15 mouse cellular contexts compared by ENCODE assay signal in the genomic region with DNA sequence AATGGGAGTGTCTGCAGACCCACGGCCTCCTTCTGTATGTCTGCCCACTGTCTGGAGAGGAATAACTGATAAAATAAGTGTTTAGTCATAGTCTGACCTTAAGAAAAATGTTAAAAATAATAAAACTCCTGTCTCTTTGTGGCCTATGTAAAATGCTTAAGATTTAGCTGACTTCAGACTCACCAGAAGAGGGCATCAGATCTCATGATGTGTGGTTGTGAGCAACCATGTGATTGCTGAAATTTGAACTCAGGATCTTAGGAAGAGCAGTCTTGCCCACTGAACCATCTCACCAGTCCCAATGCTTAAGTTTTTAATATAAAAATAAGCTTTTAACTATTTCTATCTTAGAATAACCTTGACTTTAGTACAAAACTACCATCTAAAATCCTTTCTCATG. TPM values are rescaled to one million over a fixed set of nuclear protein-coding genes. Genes with fewer than 3 reads are reported as not detected.
DNase-seq lines count a peak whose midpoint lies in the region; ATAC-seq and TF ChIP-seq lines count a peak whose summit lies in the region.
"Had no signal": no experiment of that assay in that cellular context is flagged by ENCODE, and none has a peak within 500 bp of the region (broad histone marks: within the 10 kb centered on the region; RNA-seq: fewer than 3 reads in every experiment).

No protein-coding gene starts in this region.

- peak; percentile 24; the same call in 1 of the 2 replicates for ATAC-seq in megakaryocyte progenitor cell, adult 5-6 weeks (replicated peaks; ENCODE audit: poor library complexity)
- ATAC-seq: forebrain, embryonic 16.5 days had no signal

- no peaks in the 10 kb centered on the region for H3K79me2 ChIP-seq in liver, adult 2 months (ENCODE audit: control insufficient read depth, insufficient read depth, low read length)

- no peak overlapping the region for H3K27ac ChIP-seq in liver, adult 2 months (replicated peaks; ENCODE audit: insufficient read depth, low read depth, low read length)
- H3K27ac ChIP-seq: hindbrain, embryonic 13.5 days; kidney, embryonic 15.5 days had no signal

- no peak for TF ChIP-seq POLR2A in liver, adult 2 months (IDR thresholded peaks at IDR 0.05; ENCODE audit: extremely low read depth, insufficient read depth, low read length)

- peak; percentile 20 for TF ChIP-seq CTCF in liver, adult 2 months (IDR thresholded peaks at IDR 0.05; ENCODE audit: low read depth, low read length)

- H3K27me3 ChIP-seq in liver, adult 2 months (ENCODE audit: control insufficient read depth, insufficient read depth, low read length) = no peaks in the 10 kb centered on the region
- H3K27me3 ChIP-seq: hindbrain, embryonic 13.5 days; kidney, embryonic 15.5 days had no signal

- H3K4me3 ChIP-seq in liver, adult 2 months (ENCODE audit: insufficient read depth, low read depth, low read length) = no peak overlapping the region
- H3K4me3 ChIP-seq: hindbrain, embryonic 13.5 days; kidney, embryonic 15.5 days had no signal

- peaks cover 62% of the 10 kb centered on the region for H3K36me3 ChIP-seq in liver, adult 2 months (ENCODE audit: control insufficient read depth, insufficient read depth, low read length)

- DNase-seq in embryo, embryonic 10 days (ENCODE audit: low spot score) = peak; percentile 15
- DNase-seq in embryo, embryonic 11 days = no peak
- DNase-seq in liver, adult 2 months (ENCODE audit: extremely low read depth, low read depth, low spot score) = peak; percentile 31
- no peak for DNase-seq in liver
- peak; percentile 37 for DNase-seq in CD4-positive, CD25-positive, alpha-beta regulatory T cell, adult 2 months (ENCODE audit: low read depth, low spot score)
- no peak for DNase-seq in adrenal gland, postnatal 25 days
- no peak for DNase-seq in cerebellum, postnatal 25 days
- DNase-seq: adrenal gland, postnatal 36 days; cerebellum, adult 9-11 months; heart, postnatal 10 days; retina, postnatal 1 day had no signal

- no peak overlapping the region for H3K9ac ChIP-seq in liver, adult 2 months (ENCODE audit: low read depth, low read length)
- H3K9ac ChIP-seq: hindbrain, embryonic 13.5 days; kidney, embryonic 15.5 days had no signal

- WGBS in liver, adult 2 months = 98% methylated on average over 1 of the region's 1 CpGs

- no peaks in the 10 kb centered on the region for H3K4me1 ChIP-seq in liver, adult 2 months (ENCODE audit: control insufficient read depth, insufficient read depth, low read length)
- H3K4me1 ChIP-seq: hindbrain, embryonic 13.5 days; kidney, embryonic 15.5 days had no signal

RNA-seq across cellular contexts. Expression of a gene that starts 25.3 kb away (rescaled TPM):
- 250 and 268 TPM in 2 replicates for total RNA-seq in liver, adult 2 months (2014; rRNA removed)
- 146 and 159 TPM in 2 replicates for polyA plus RNA-seq in liver, adult 2 months (2012; rRNA removed)
- 612 and 668 TPM in 2 replicates for total RNA-seq in megakaryocyte progenitor cell, adult 5-6 weeks (2015)
- 469 and 501 TPM in 2 replicates for total RNA-seq in megakaryocyte progenitor cell, adult 5-6 weeks (2017)
- total RNA-seq in adrenal gland, postnatal 25 days (2021) = 315 and 361 TPM in 2 replicates

RNA-seq across cellular contexts. Expression of a gene that starts 47.8 kb away (rescaled TPM):
- 10.8 and 12.2 TPM in 2 replicates for total RNA-seq in liver, adult 2 months (2014; rRNA removed)
- 0.90 and 1.5 TPM in 2 replicates for polyA plus RNA-seq in liver, adult 2 months (2012; rRNA removed)
- 42.2 and 65.3 TPM in 2 replicates for total RNA-seq in megakaryocyte progenitor cell, adult 5-6 weeks (2015)
- total RNA-seq in megakaryocyte progenitor cell, adult 5-6 weeks (2017) = 24.7 and 37.0 TPM in 2 replicates
- 27.0 and 29.7 TPM in 2 replicates for total RNA-seq in adrenal gland, postnatal 25 days (2021)

Comparison
In these comparisons a context has a peak if more than half of its experiments do, and no peak if none do; other contexts are left out.
1. DNase-seq: peak in embryo, embryonic 10 days (single experiment), liver, adult 2 months (single experiment) and CD4-positive, CD25-positive, alpha-beta regulatory T cell, adult 2 months (single experiment); none in embryo, embryonic 11 days (single experiment), liver (single experiment), adrenal gland, postnatal 25 days (single experiment) and cerebellum, postnatal 25 days (0 of 2).